Mouse (Mus musculus): ENCODE data around the gene Nmt2. TPM values are rescaled to one million over a fixed set of nuclear protein-coding genes. Genes with fewer than 3 reads are reported as not detected.

Nmt2 gene
- polyA plus RNA-seq, 1 experiment from 2014 or later: 45.1 TPM

DNA sequence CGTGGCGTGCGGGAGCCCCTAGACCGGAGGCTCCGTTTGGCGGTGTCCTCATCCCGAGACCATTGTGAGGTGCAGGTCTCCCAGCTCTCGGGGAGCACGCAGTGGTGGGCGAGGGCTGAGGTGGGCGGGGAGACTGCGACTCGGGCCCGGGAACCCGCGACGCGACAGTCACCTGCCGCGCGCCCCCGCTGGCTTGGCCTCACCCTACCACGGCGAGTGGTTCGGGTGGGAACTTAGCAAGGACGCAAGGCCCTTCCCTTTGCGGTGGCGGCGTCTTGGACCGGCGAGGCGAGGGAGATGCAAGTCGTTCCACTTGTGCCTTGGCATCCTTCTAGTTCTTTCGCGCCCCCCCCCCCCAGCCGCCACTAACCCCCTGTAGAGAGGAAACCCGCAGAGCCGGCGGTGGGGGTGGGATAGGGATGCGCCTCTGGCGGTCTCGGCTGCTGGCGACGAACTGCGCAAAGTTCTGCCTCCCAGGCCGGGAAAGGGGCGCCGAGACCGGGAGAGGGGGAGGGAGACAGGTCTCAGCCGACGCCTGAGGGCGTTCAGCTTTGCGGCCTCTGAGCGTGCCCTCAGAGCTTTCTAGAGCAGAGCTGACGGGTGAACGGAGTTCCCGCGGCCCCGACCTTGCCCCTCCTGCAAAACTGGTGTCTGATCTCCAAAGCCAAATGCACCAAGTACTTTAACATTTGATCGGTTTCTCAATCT, 615 bp downstream of the Nmt2 start:
- Histone ChIP-seq H3K36me3 (no peaks in the 10 kb centered on the region), H3K9me3 (no peaks in the 10 kb centered on the region), H3K4me1 (peaks cover 11% of the 10 kb centered on the region), H3K27me3 (no peaks in the 10 kb centered on the region), H3K9ac (peak overlapping the region; percentile 74), H3K4me3 (peak overlapping the region; percentile 79), H3K4me2 (replicated peaks) (peak overlapping the region; percentile 74), H3K27ac (peak overlapping the region; percentile 85)
- no peak; the same call in 1 of the 2 replicates for ATAC-seq (ENCODE audit: insufficient number of reproducible peaks, insufficient read depth, low FRiP score, low TSS enrichment)
- WGBS: under 1% methylated on average over 54 of the region's 60 CpGs

DNA sequence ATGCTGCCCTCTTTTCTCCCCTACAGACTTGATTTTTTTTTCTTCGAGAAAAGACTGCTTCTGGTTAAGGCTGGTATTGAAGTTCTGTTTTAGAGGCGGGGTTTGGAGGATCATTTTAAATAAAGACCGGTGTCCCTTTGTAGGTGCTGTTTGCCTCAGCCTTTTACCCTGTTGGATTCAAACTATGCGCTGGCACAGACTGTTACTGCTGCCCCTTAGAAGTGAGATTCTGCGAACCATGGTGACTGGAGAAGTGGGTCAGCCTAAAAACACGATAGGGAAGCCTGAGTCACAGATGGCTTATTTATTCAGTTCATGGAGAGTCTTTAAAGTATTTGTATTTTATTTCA, 1.1 kb downstream of the Nmt2 start:
- Histone ChIP-seq H3K4me2 (replicated peaks) (peak overlapping the region; percentile 74), H3K9me3 (no peaks in the 10 kb centered on the region), H3K4me3 (peak overlapping the region; percentile 79), H3K36me3 (no peaks in the 10 kb centered on the region), H3K27me3 (no peaks in the 10 kb centered on the region), H3K4me1 (peaks cover 11% of the 10 kb centered on the region), H3K9ac (peak overlapping the region; percentile 74), H3K27ac (peak overlapping the region; percentile 85)
- no peak for ATAC-seq (ENCODE audit: insufficient number of reproducible peaks, insufficient read depth, low FRiP score, low TSS enrichment)
- 2% methylated on average over 6 of the region's 6 CpGs for WGBS

- 83% methylated on average over 3 of the region's 3 CpGs for WGBS
- Histone ChIP-seq H3K27me3 (no peaks in the 10 kb centered on the region), H3K9me3 (no peaks in the 10 kb centered on the region), H3K27ac (no peak overlapping the region), H3K4me3 (peak overlapping the region; percentile 79; the same call in 1 of the 2 replicates), H3K4me1 (peaks cover 11% of the 10 kb centered on the region), H3K36me3 (no peaks in the 10 kb centered on the region), H3K4me2 (replicated peaks) (peak overlapping the region; percentile 74), H3K9ac (no peak overlapping the region)
- no peak for ATAC-seq (ENCODE audit: insufficient number of reproducible peaks, insufficient read depth, low FRiP score, low TSS enrichment)
These were observed 1.7 kb downstream of the Nmt2 start for GRCm38 (mm10) chr2:3285709-3286108.

- WGBS: 86% methylated on average over 2 of the region's 2 CpGs
- Histone ChIP-seq H3K27ac (no peak overlapping the region), H3K36me3 (no peaks in the 10 kb centered on the region), H3K9me3 (no peaks in the 10 kb centered on the region), H3K4me3 (no peak overlapping the region), H3K4me2 (replicated peaks) (no peak overlapping the region), H3K27me3 (no peaks in the 10 kb centered on the region), H3K9ac (no peak overlapping the region), H3K4me1 (peaks cover 11% of the 10 kb centered on the region)
- ATAC-seq (ENCODE audit: insufficient number of reproducible peaks, insufficient read depth, low FRiP score, low TSS enrichment): no peak
These were observed 2.2 kb downstream of the Nmt2 start for GRCm38 (mm10) chr2:3286243-3286642.

- H3K36me3 ChIP-seq: no peaks in the 10 kb centered on the region
- peaks cover 8% of the 10 kb centered on the region for H3K4me1 ChIP-seq
- H3K27ac ChIP-seq: no peak overlapping the region
- H3K4me3 ChIP-seq: no peak overlapping the region
- no peaks in the 10 kb centered on the region for H3K27me3 ChIP-seq
- ATAC-seq (ENCODE audit: insufficient number of reproducible peaks, insufficient read depth, low FRiP score, low TSS enrichment): no peak
- 80% methylated on average over 1 of the region's 1 CpGs for WGBS
- no peak overlapping the region for H3K9ac ChIP-seq
- H3K9me3 ChIP-seq: no peaks in the 10 kb centered on the region
- H3K4me2 ChIP-seq (replicated peaks): no peak overlapping the region
These were observed 5.6 kb downstream of the Nmt2 start for GRCm38 (mm10) chr2:3289581-3289980.

- Histone ChIP-seq H3K4me1 (no peaks in the 10 kb centered on the region), H3K9me3 (no peaks in the 10 kb centered on the region), H3K27me3 (no peaks in the 10 kb centered on the region), H3K36me3 (no peaks in the 10 kb centered on the region), H3K9ac (no peak overlapping the region), H3K4me3 (no peak overlapping the region), H3K27ac (no peak overlapping the region), H3K4me2 (replicated peaks) (no peak overlapping the region)
- no peak for ATAC-seq (ENCODE audit: insufficient number of reproducible peaks, insufficient read depth, low FRiP score, low TSS enrichment)
- 89% methylated on average over 1 of the region's 1 CpGs for WGBS
These were observed 8.2 kb downstream of the Nmt2 start for GRCm38 (mm10) chr2:3292170-3292569.

- WGBS: 93% methylated on average over 7 of the region's 7 CpGs
- H3K9ac ChIP-seq: no peak overlapping the region
- no peak overlapping the region for H3K27ac ChIP-seq
- no peaks in the 10 kb centered on the region for H3K4me1 ChIP-seq
- H3K36me3 ChIP-seq: no peaks in the 10 kb centered on the region
- no peak for ATAC-seq (ENCODE audit: insufficient number of reproducible peaks, insufficient read depth, low FRiP score, low TSS enrichment)
- H3K4me3 ChIP-seq: no peak overlapping the region
- H3K27me3 ChIP-seq: no peaks in the 10 kb centered on the region
- no peaks in the 10 kb centered on the region for H3K9me3 ChIP-seq
- H3K4me2 ChIP-seq (replicated peaks): no peak overlapping the region
These were observed 11.8 kb downstream of the Nmt2 start for GRCm38 (mm10) chr2:3295826-3296225.

- H3K4me3 ChIP-seq: no peak overlapping the region
- 82% methylated on average over 3 of the region's 3 CpGs for WGBS
- H3K27ac ChIP-seq: no peak overlapping the region
- no peak for ATAC-seq (ENCODE audit: insufficient number of reproducible peaks, insufficient read depth, low FRiP score, low TSS enrichment)
- no peak overlapping the region for H3K9ac ChIP-seq
- H3K36me3 ChIP-seq: peaks cover 9% of the 10 kb centered on the region
- no peaks in the 10 kb centered on the region for H3K9me3 ChIP-seq
- no peaks in the 10 kb centered on the region for H3K4me1 ChIP-seq
- H3K27me3 ChIP-seq: no peaks in the 10 kb centered on the region
- no peak overlapping the region for H3K4me2 ChIP-seq (replicated peaks)
These were observed 21.5 kb downstream of the Nmt2 start for GRCm38 (mm10) chr2:3305426-3306025.

DNA sequence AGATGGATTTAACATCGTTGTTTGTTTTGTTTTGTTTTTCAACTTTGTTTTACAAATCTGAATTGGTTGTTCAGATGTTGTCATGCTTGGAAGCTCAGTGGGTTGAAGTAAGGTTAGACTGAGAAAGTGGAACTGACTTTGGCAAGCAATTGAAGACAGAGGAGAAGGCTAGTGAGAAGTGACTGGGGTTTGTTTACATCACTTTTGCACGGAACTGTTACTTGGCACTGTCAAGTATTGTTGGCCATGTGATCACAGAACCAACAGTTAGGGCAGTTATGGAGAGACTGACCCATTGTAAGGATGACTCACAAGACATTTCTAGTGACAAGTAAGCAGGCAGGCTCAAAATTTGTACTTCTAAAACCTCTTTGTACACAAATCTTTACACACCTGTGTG, 39.1 kb downstream of the Nmt2 start:
- 92% methylated on average over 2 of the region's 2 CpGs for WGBS
- Histone ChIP-seq H3K27me3 (no peaks in the 10 kb centered on the region), H3K36me3 (peaks cover 41% of the 10 kb centered on the region), H3K27ac (no peak overlapping the region), H3K4me2 (replicated peaks) (no peak overlapping the region), H3K4me1 (no peaks in the 10 kb centered on the region), H3K4me3 (no peak overlapping the region), H3K9me3 (no peaks in the 10 kb centered on the region), H3K9ac (no peak overlapping the region)
- ATAC-seq (ENCODE audit: insufficient number of reproducible peaks, insufficient read depth, low FRiP score, low TSS enrichment): no peak

DNA sequence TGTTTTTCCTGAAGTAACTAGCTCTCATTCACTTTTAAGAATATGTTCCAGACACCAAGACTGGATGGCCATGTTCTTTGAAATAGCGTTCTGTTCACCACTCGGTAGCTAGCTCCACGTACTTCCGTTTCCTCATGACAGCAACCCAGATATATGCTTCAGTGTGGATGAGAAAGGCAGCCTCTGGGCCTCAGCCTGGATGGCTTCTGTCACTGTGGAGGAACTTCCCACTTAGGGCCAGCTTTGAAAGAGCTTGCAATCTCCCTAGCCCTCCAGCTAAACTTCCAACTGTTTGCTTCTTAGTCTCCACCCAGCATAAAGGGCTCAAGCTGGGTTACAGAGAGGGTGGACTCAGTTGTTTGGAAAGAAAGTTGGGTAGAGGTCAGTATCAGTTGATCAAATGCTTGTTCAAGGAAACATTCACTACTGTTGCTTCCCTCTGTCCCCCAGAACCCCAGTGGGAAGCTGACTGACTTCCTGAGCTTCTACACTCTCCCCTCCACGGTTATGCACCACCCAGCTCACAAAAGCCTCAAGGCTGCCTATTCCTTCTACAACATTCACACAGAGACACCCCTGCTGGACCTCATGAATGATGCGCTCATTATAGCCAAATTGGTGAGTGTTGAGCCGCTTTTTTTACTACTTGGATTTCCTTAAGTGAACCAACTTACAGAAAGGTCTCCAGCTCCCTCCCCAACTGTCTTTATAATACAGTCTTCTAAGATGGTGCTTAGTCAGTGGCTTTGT, 40.5 kb downstream of the Nmt2 start:
- Histone ChIP-seq H3K27ac (no peak overlapping the region), H3K27me3 (no peaks in the 10 kb centered on the region), H3K9ac (no peak overlapping the region), H3K4me1 (no peaks in the 10 kb centered on the region), H3K4me3 (no peak overlapping the region), H3K4me2 (replicated peaks) (no peak overlapping the region), H3K36me3 (peaks cover 38% of the 10 kb centered on the region), H3K9me3 (no peaks in the 10 kb centered on the region)
- 94% methylated on average over 7 of the region's 7 CpGs for WGBS
- no peak for ATAC-seq (ENCODE audit: insufficient number of reproducible peaks, insufficient read depth, low FRiP score, low TSS enrichment)

DNA sequence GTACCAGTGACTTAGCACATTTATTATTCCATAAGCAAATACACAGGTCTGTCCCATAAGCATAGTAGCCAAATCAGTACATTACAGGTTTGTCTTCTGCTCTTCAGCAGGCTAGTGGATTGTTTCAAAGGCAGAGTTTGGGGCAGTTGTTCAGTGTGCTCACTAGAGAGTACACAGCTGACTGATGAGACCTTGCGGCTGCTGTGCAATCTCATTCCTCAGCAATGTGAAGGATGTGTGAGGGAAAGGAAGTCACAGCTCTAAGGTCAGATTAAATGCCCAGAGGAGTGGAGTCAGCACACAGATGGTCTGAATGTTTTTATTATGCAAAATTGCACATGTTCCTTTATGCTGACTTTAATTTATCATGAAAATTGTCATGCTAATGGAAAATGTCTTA, 42.5 kb downstream of the Nmt2 start:
- 78% methylated on average over 1 of the region's 1 CpGs for WGBS
- H3K4me2 ChIP-seq (replicated peaks): no peak overlapping the region
- H3K9ac ChIP-seq: no peak overlapping the region
- no peak overlapping the region for H3K4me3 ChIP-seq
- peaks cover 38% of the 10 kb centered on the region for H3K36me3 ChIP-seq
- H3K4me1 ChIP-seq: peaks cover 4% of the 10 kb centered on the region; the same call in 1 of the 2 replicates
- no peak for ATAC-seq (ENCODE audit: insufficient number of reproducible peaks, insufficient read depth, low FRiP score, low TSS enrichment)
- no peaks in the 10 kb centered on the region for H3K27me3 ChIP-seq
- no peak overlapping the region for H3K27ac ChIP-seq
- no peaks in the 10 kb centered on the region for H3K9me3 ChIP-seq

DNA sequence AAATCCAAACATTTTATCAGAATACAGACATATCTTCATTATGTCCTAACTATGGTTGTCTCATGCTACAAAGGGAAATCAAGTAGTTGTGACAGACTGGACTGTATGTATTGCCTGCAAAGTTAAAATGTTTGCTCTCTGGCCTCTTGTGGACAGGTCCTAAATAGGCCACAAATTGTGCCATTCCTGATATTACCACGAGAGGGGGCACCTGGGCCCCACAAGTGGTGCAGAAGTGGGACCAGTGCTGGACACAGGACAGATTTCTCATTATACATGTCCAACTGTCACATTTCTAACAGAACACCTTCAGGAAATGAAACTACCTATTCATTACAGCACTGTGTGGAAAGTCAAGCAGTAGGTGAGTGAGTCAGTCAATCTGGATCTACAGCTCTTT, 43.3 kb downstream of the Nmt2 start:
- H3K4me2 ChIP-seq (replicated peaks): no peak overlapping the region
- H3K4me3 ChIP-seq: no peak overlapping the region
- H3K36me3 ChIP-seq: peaks cover 38% of the 10 kb centered on the region
- no peak overlapping the region for H3K27ac ChIP-seq
- H3K9ac ChIP-seq: no peak overlapping the region
- WGBS: 59% methylated on average over 1 of the region's 1 CpGs
- no peaks in the 10 kb centered on the region for H3K9me3 ChIP-seq
- H3K4me1 ChIP-seq: peaks cover 6% of the 10 kb centered on the region; the same call in 1 of the 2 replicates
- no peak for ATAC-seq (ENCODE audit: insufficient number of reproducible peaks, insufficient read depth, low FRiP score, low TSS enrichment)
- no peaks in the 10 kb centered on the region for H3K27me3 ChIP-seq
